Mouse (Mus musculus): ENCODE data around the gene Zfyve26.

DNA sequence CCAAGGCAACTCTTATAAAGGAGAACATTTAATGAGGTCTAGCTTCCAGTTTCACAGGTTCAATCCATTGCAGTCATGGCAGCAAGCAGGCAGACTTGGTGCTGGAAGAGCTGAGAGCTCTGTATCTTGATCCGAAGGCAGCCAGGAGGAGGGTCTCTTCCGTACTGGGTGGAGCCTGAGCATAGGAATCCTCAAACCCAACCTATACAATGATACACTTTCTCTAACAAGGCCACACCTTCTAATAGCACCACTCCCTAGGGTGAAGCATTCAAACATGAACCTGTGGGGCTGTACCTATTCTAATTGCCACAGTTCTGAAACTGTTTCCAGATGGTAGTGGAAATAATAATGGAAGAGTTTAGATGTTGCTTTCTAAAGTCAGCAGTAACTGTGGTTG, 34.5 kb upstream of the Zfyve26 start:
- TF ChIP-seq CTCF (IDR thresholded peaks at IDR 0.05; ENCODE audit: low read depth, low read length) (no peak), EP300 (IDR thresholded peaks at IDR 0.05; ENCODE audit: insufficient read depth, low read depth, low read length) (no peak)
